8 mouse cellular contexts compared by ENCODE assay signal in genomic region chr12:102729855-102730797, GRCm38 (mm10). TPM values are rescaled to one million over a fixed set of nuclear protein-coding genes. Genes with fewer than 3 reads are reported as not detected.
DNase-seq lines count a peak whose midpoint lies in the region; ATAC-seq and TF ChIP-seq lines count a peak whose summit lies in the region.

No protein-coding gene starts in this region.

- intact Hi-C loops in gastrocnemius, adult 2 months (cut with DNase I): no loop called here

- DNase-seq in gastrocnemius, adult 2 months: peak; percentile 35
- DNase-seq in gastrocnemius, postnatal 25 days: no peak
- DNase-seq in cerebellum, adult 11 months: peak; percentile 70
- DNase-seq in hindbrain, postnatal 0 days (ENCODE audit: low spot score): peak; percentile 93
- DNase-seq in left cerebral cortex, adult 18-20 months (ENCODE audit: low spot score in 2 of 2): peak; percentile 64 to 66
- peak; percentile 87 for DNase-seq in lung, postnatal 36 days
- peak; percentile 91 to 94 for DNase-seq in right cerebral cortex, postnatal 10 days (ENCODE audit: low spot score in 2 of 2)

- H3K27ac ChIP-seq in gastrocnemius, adult 2 months: no peak overlapping the region
- peak overlapping the region; percentile 97 for H3K27ac ChIP-seq in forebrain, embryonic 12.5 days
- peak overlapping the region; percentile 71 for H3K27ac ChIP-seq in hindbrain, postnatal 0 days

- peaks cover 23% of the 10 kb centered on the region for H3K4me1 ChIP-seq in forebrain, embryonic 12.5 days
- H3K4me1 ChIP-seq in hindbrain, postnatal 0 days (ENCODE audit: insufficient read depth, low read length): peaks cover 5% of the 10 kb centered on the region

- peak overlapping the region; percentile 51 for H3K4me2 ChIP-seq in forebrain, embryonic 12.5 days
- H3K4me2 ChIP-seq in hindbrain, postnatal 0 days (ENCODE audit: low read depth, low read length): peak overlapping the region; percentile 42

- peak overlapping the region; percentile 12; the same call in 1 of the 2 replicates for H3K9ac ChIP-seq in forebrain, embryonic 12.5 days
- no peak overlapping the region for H3K9ac ChIP-seq in hindbrain, postnatal 0 days (replicated peaks; ENCODE audit: low read length)

- H3K4me3 ChIP-seq in gastrocnemius, adult 2 months: peak overlapping the region; percentile 26
- peak overlapping the region; percentile 24 for H3K4me3 ChIP-seq in forebrain, embryonic 12.5 days (replicated peaks)
- peak overlapping the region; percentile 3; the same call in 1 of the 2 replicates for H3K4me3 ChIP-seq in hindbrain, postnatal 0 days (ENCODE audit: low read length)

- no peaks in the 10 kb centered on the region for H3K36me3 ChIP-seq in forebrain, embryonic 12.5 days (replicated peaks)
- H3K36me3 ChIP-seq in hindbrain, postnatal 0 days (ENCODE audit: insufficient read depth, low read length): no peaks in the 10 kb centered on the region

- no peaks in the 10 kb centered on the region for H3K9me3 ChIP-seq in forebrain, embryonic 12.5 days
- no peaks in the 10 kb centered on the region for H3K9me3 ChIP-seq in hindbrain, postnatal 0 days (ENCODE audit: low read length)

- 32% methylated on average over 26 of the region's 26 CpGs for WGBS in forebrain, embryonic 12.5 days
- WGBS in hindbrain, postnatal 0 days: 32% methylated on average over 26 of the region's 26 CpGs

- no peak for TF ChIP-seq CTCF in gastrocnemius, adult 2 months (IDR thresholded peaks at IDR 0.05)
- TF ChIP-seq CTCF in hindbrain, postnatal 0 days (IDR thresholded peaks at IDR 0.05; ENCODE audit: low read depth): no peak

- peak; percentile 99 for ATAC-seq in forebrain, embryonic 12.5 days (ENCODE audit: low FRiP score)
- ATAC-seq in hindbrain, postnatal 0 days: peak; percentile 96

- H3K27me3 ChIP-seq in forebrain, embryonic 12.5 days: no peaks in the 10 kb centered on the region
- no peaks in the 10 kb centered on the region for H3K27me3 ChIP-seq in hindbrain, postnatal 0 days (ENCODE audit: insufficient read depth, low read length)

RNA-seq across cellular contexts. Expression of gene Moap1, which starts 13.3 kb away (rescaled TPM):
- 1 to 10 TPM; 4.8 to 5.5 TPM for total RNA-seq in gastrocnemius, adult 2 months (2021)
- 1 to 10 TPM; 3.7 to 4.6 TPM for total RNA-seq in gastrocnemius, postnatal 25 days (2021)
- polyA plus RNA-seq in forebrain, embryonic 12.5 days (2016; fragmentation: Nextera tagmentation; extraction: Ambion mirVana): 30.1 and 33.4 TPM in 2 replicates
- 13.9 and 20.7 TPM in 2 replicates for total RNA-seq in hindbrain, postnatal 0 days (2014; rRNA removed)
- 62.3 and 64.9 TPM in 2 replicates for polyA plus RNA-seq in hindbrain, postnatal 0 days (2015; fragmentation: Nextera tagmentation; extraction: Ambion mirVana)
- 10 to 100 TPM; 33.1 to 34.5 TPM for total RNA-seq in left cerebral cortex, adult 18-20 months (2021)

RNA-seq across cellular contexts. Expression of gene Tmem251, which starts 13.4 kb away (rescaled TPM):
- 1 to 10 TPM; 2.3 to 3.5 TPM for total RNA-seq in gastrocnemius, adult 2 months (2021)
- 1 to 10 TPM; 1.8 to 2.9 TPM for total RNA-seq in gastrocnemius, postnatal 25 days (2021)
- polyA plus RNA-seq in forebrain, embryonic 12.5 days (2016; fragmentation: Nextera tagmentation; extraction: Ambion mirVana): 12.0 and 12.4 TPM in 2 replicates
- total RNA-seq in hindbrain, postnatal 0 days (2014; rRNA removed): 4.3 and 7.1 TPM in 2 replicates
- 11.2 and 12.2 TPM in 2 replicates for polyA plus RNA-seq in hindbrain, postnatal 0 days (2015; fragmentation: Nextera tagmentation; extraction: Ambion mirVana)
- total RNA-seq in left cerebral cortex, adult 18-20 months (2021): 1 to 10 TPM; 5.1 to 5.7 TPM

RNA-seq across cellular contexts. Expression of gene Itpk1, which starts 25.4 kb away (rescaled TPM):
- 1 to 10 TPM; 6.5 to 6.6 TPM for total RNA-seq in gastrocnemius, adult 2 months (2021)
- total RNA-seq in gastrocnemius, postnatal 25 days (2021): 1 to 10 TPM; 5.2 to 6.5 TPM
- polyA plus RNA-seq in forebrain, embryonic 12.5 days (2016; fragmentation: Nextera tagmentation; extraction: Ambion mirVana): 22.5 and 23.1 TPM in 2 replicates
- total RNA-seq in hindbrain, postnatal 0 days (2014; rRNA removed): 69.0 and 73.9 TPM in 2 replicates
- polyA plus RNA-seq in hindbrain, postnatal 0 days (2015; fragmentation: Nextera tagmentation; extraction: Ambion mirVana): 34.1 and 35.7 TPM in 2 replicates
- 10 to 100 TPM; 56.0 to 63.6 TPM for total RNA-seq in left cerebral cortex, adult 18-20 months (2021)

RNA-seq across cellular contexts. Expression of gene Gm28051, which starts 27.4 kb away (rescaled TPM):
- not detected for total RNA-seq in gastrocnemius, adult 2 months (2021)
- total RNA-seq in gastrocnemius, postnatal 25 days (2021): not detected
- not detected in 2 replicates for polyA plus RNA-seq in forebrain, embryonic 12.5 days (2016; fragmentation: Nextera tagmentation; extraction: Ambion mirVana)
- not detected in 2 replicates for total RNA-seq in hindbrain, postnatal 0 days (2014; rRNA removed)
- polyA plus RNA-seq in hindbrain, postnatal 0 days (2015; fragmentation: Nextera tagmentation; extraction: Ambion mirVana): not detected in 2 replicates
- not detected for total RNA-seq in left cerebral cortex, adult 18-20 months (2021)

RNA-seq across cellular contexts. Expression of gene Gon7, which starts 27.5 kb away (rescaled TPM):
- total RNA-seq in gastrocnemius, adult 2 months (2021): 10 to 100 TPM in 1 of 2 experiments, 1 to 10 TPM in 1; 7.7 to 11.3 TPM
- total RNA-seq in gastrocnemius, postnatal 25 days (2021): 10 to 100 TPM in 1 of 2 experiments, 1 to 10 TPM in 1; 6.5 to 10.1 TPM
- polyA plus RNA-seq in forebrain, embryonic 12.5 days (2016; fragmentation: Nextera tagmentation; extraction: Ambion mirVana): 48.4 and 49.3 TPM in 2 replicates
- total RNA-seq in hindbrain, postnatal 0 days (2014; rRNA removed): 10.2 and 10.8 TPM in 2 replicates
- polyA plus RNA-seq in hindbrain, postnatal 0 days (2015; fragmentation: Nextera tagmentation; extraction: Ambion mirVana): 31.4 and 33.9 TPM in 2 replicates
- 10 to 100 TPM; 13.8 to 21.4 TPM for total RNA-seq in left cerebral cortex, adult 18-20 months (2021)
